Mouse (Mus musculus) c-Kit-positive CD71-positive TER-119-negative erythroid progenitor cells, embryonic 14.5 days (primary cell): Measurements from ENCODE around the gene Rasgrp4.
"Not testable (repeated sequence)": the region's sequence is repeated elsewhere in the genome, so short reads cannot be mapped to it uniquely, and the experiment has no call there.

ENCODE experiments used
- DNase-seq: peaks from one replicate; pipeline ENCODE4 v3.0.0-alpha.2; 2013; ENCODE audit warnings: low read depth

Rasgrp4 gene

DNA sequence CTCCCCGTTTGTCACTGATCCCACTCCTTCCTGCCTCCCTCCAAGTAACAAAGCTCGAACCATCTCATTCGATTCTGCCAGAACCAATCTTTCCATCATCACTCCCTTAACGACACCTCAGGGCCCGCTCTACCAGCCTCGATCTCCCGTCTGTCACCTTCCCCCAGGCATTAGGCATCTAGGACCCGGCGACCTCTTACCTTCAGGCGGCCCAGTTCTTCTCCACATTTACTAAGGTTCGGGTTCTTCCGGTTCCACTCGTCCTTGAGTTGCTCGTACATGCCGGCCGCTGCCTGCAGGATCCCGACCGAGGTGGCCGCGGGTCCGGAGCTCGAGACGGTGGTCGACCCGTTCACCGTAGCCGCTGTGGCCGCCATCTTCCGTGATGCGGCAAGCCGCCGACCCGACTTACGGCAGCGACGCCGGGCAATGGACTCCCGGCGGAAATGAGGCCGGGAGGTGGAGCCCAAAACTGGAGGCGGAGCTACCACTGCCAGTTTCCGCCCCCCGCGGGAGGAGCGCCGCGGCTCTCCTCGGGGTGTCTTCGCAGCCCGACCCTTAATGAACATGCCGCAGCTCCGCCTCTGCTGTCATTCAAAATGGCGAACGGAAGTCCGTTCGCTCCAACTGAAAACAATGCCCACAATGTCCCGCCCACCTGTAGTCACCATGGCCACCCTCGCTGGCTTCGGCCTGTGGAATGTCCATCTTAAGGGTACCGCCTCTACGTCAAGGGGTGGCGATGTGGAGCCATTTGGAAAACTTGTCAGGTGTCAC, 45.6 kb downstream of the Rasgrp4 start, which contains the start of gene Psmd8:
Gene Psmd8 (minus strand): TSS at position 625 of the 777 bp plus-strand sequence.
- DNase-seq, result peak; percentile 94

DNA sequence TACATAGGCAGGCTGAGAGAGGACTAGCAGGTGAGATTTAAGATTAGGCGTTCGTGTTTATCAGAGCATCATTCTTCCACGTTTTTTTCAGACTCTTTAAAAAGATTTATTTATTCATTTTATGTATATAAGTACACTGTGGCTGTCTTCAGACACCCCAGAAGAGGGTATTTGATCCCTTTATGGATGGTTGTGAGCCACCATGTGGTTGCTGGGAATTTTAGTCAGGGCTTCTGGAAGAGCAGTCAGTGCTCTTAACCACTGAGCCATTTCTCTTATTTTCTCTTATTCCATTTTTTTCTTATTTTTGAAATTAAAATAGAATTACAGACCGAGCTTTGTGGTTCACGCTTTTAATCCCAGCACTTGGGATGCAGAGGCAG, 46.2 kb downstream of the Rasgrp4 start:
- DNase-seq, result no peak

DNA sequence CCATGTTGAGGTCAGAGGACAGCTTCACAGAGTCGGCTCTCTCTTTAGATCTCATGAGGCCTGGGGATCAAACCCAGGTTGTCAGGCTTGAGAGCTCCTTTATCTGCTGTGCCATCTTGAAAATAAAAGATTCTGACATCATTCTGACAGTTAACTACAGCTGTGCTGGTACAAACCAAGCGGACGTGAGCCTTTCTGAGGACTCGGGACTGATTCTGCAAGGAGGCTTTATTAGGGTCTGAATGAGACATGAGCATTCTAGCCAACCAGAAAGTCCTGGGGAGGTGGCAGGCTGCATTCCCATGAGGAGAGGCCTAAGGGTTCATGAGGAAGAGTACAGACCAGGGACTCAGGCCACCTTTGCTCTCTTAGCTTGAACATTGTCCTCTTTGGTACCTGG, 46.7 kb downstream of the Rasgrp4 start:
- not testable (repeated sequence) for DNase-seq

DNA sequence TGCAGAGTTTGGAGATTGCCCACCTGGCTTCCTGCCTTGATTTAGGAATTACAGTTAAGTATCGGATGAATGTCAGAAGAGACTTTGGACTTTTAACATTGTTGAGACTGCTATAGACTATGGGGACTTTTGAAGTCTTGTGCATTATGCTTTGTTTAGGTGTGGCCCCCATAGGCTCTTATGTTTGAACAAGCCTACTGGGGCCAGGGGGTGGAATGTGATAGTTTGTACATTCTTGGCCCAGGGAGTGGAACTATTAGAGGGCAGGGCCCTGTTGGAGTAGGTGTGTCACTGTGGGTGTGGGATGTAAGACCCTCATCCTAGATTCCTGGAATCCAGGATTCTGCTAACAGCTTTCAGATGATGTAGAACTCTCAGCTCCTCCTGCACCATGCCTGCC, 59.6 kb downstream of the Rasgrp4 start:
- not testable (repeated sequence) for DNase-seq

DNA sequence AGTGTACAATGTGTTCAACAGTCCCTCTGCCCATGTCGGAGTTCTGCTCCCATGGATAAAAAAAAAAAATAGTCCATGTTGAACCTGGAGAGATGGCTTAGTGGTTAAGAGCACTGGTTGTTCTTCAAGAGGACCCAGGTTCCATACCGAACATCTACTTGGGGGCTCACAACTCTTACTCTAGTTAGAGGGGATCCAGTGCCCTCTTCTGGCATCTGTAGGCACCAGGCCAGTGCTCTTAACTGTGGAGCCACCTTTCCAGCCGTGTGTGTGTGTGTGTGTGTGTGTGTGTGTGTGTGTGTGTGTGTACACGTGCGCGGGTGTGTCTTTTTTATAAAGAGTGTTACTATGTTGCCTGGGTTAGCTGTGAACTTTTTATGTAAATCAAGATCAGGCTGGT, 67.9 kb downstream of the Rasgrp4 start:
- no peak for DNase-seq
